Mouse (Mus musculus) frontal cortex, adult 2 months (tissue): Measurements from ENCODE around the gene Trim3. TPM values are rescaled to one million over a fixed set of nuclear protein-coding genes. Genes with fewer than 3 reads are reported as not detected.

ENCODE experiments used
- DNase-seq, 2 experiments: peaks; one replicate each; pipeline ENCODE4 v3.0.0; 2022; ENCODE audit warnings: low spot score in 1 of 2; ENCODE audit errors: extremely low spot score in 1 of 2
- polyA plus RNA-seq: library from polyadenylated mRNA; depleted of rRNA; stranded (reverse); fragments of >200 nt; gene quantifications from 2 replicates; pipeline ENCODE4 v1.2.3, GENCODE M21; 2012; rRNA removed

Trim3 gene
- polyA plus RNA-seq, 1 experiment: 154 TPM

- DNase-seq: no peak
These were observed 70.0 kb downstream of the Trim3 start for GRCm38 (mm10) chr7:105563367-105563766.

GRCm38 (mm10) chr7:105562317-105562716 lies 71.1 kb downstream of the Trim3 start:
- DNase-seq: no peak

DNA sequence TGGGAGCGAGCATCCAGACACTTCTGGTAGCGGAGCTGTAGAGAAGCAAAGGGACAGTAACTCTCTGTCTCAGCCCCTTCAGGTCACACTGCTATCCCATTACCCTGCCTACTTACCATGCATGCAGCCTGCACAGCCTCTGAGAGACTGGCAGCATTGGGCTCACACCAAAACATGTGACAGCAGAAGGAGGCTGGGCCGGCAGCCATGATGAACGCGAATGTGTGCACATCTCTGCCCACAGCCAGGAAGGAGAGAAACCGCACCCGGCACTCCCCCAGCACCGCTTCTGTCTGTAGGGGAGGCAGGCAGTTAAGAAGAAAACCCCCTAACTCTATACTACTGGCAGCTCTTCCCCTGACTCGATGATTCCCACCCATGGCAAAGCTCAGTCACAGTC lies 74.4 kb downstream of the Trim3 start:
- peak in 1 of 2 experiments; percentile 79 for DNase-seq

GRCm38 (mm10) chr7:105557671-105558070 lies 75.7 kb downstream of the Trim3 start:
- DNase-seq: no peak

DNA sequence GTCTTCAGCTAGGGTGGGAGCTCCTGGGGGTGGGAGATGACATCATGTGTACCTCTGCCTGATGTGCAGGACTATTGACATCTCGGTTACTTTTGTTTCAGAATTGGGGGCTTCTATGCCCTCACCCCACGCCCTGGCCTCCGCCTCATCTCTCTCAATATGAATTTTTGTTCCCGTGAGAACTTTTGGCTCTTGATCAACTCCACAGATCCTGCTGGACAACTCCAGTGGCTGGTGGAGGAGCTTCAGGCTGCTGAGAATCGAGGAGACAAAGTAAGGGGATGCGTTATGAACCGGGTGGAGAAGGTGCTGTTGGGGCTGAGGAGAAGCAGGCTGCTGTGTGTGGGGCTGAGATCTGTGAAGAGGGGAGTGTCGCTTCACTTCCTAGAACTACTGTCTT lies 77.0 kb downstream of the Trim3 start:
- DNase-seq: no peak

DNA sequence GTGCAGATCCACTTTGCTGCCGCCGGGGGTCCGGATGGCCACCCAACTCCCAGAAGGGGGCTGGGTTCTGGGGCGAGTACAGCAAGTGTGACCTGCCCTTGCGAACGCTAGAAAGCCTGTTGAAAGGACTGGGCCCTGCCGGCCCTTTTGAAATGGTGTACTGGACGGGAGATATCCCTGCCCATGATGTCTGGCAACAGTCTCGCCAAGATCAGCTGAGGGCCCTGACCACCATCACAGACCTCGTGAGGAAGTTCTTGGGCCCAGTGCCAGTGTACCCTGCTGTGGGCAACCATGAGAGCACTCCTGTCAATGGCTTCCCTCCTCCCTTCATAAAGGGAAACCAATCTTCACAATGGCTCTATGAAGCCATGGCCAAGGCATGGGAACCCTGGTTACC lies 77.8 kb downstream of the Trim3 start:
- no peak for DNase-seq

Other genes starting within 250 kb of the Trim3 start
- 41.3 and 45.9 TPM in 2 replicates for gene Fam160a2, start 233.5 kb downstream of the Trim3 start, polyA plus RNA-seq
- gene Cnga4, start 229.0 kb downstream of the Trim3 start, polyA plus RNA-seq: 1.5 and 1.8 TPM in 2 replicates
- gene Cckbr, start 207.8 kb downstream of the Trim3 start, polyA plus RNA-seq: 72.2 and 80.3 TPM in 2 replicates
- gene Cavin3, start 151.3 kb downstream of the Trim3 start, polyA plus RNA-seq: 30.1 and 30.8 TPM in 2 replicates
- gene Smpd1, start 79.2 kb downstream of the Trim3 start, polyA plus RNA-seq: 79.1 and 84.3 TPM in 2 replicates
- 480 and 492 TPM in 2 replicates for gene Apbb1, start 51.9 kb downstream of the Trim3 start, polyA plus RNA-seq
- 0.40 and 0.90 TPM in 2 replicates for gene Hpx, start 33.4 kb downstream of the Trim3 start, polyA plus RNA-seq
- 108 and 129 TPM in 2 replicates for gene Timm10b, start 6.5 kb upstream of the Trim3 start, polyA plus RNA-seq
- 107 and 127 TPM in 2 replicates for gene Arfip2, start 6.8 kb upstream of the Trim3 start, polyA plus RNA-seq
- 50.7 and 53.2 TPM in 2 replicates for gene Gm45799, start 7.0 kb upstream of the Trim3 start, polyA plus RNA-seq
- gene Dnhd1, start 17.3 kb upstream of the Trim3 start, polyA plus RNA-seq: 6.9 and 11.5 TPM in 2 replicates
- 145 and 158 TPM in 2 replicates for gene Ilk, start 103.0 kb upstream of the Trim3 start, polyA plus RNA-seq
- gene Rrp8, start 103.8 kb upstream of the Trim3 start, polyA plus RNA-seq: 9.5 and 10.0 TPM in 2 replicates
- 175 and 184 TPM in 2 replicates for gene Taf10, start 110.8 kb upstream of the Trim3 start, polyA plus RNA-seq
- gene Tpp1, start 118.7 kb upstream of the Trim3 start, polyA plus RNA-seq: 97.5 and 98.8 TPM in 2 replicates
- gene Dchs1, start 154.1 kb upstream of the Trim3 start, polyA plus RNA-seq: 10.5 and 10.6 TPM in 2 replicates
- 138 and 139 TPM in 2 replicates for gene Mrpl17, start 177.5 kb upstream of the Trim3 start, polyA plus RNA-seq